Mouse (Mus musculus): ENCODE results near the gene Ptprn2.

Gene Ptprn2

DNA sequence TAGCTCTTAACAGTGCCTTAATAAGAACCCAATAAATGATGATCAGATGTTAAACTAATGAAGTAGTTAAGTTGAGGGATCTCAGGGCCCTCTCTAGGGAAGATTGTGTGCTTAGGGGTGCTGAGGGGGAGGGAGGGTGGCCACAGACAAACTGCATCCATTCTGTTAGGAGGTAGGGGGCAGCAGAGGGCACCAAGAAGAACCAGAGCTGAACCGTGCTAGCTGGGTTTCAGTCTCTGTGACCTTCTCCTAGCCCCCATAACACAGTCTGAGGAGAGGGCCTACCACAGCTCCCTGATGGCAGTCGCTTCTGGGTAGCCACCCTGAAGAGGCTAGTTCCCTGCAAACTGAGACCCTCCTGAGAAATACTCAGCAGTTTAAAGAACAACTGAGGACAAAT, 646.6 kb downstream of the Ptprn2 start:
- in situ Hi-C loops (cut with MboI, MseI): no loop called here

DNA sequence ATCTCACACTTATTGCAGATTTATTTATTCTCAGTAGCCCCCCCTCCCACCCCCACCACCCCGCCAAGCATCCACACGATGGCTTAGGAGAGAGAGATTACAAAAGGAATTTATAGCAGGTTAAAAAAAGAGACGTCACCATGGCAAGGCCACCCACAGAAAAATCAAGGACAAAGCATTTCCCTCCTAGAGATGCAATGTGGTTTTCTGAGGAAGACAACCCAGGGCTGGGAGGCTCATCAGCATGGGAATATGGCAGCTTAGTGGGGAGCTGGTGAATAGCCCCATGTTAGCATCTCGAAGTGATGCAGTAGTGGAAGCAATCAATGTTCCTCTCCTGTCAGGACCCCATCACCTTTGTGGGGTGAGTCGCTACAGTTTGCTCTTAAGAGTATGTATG, 649.7 kb downstream of the Ptprn2 start:
- in situ Hi-C loops (cut with MboI, MseI): no loop called here

- in situ Hi-C loops (cut with MboI, MseI): no loop called here
These were observed 651.0 kb downstream of the Ptprn2 start for GRCm38 (mm10) chr12:117136472-117137010.

DNA sequence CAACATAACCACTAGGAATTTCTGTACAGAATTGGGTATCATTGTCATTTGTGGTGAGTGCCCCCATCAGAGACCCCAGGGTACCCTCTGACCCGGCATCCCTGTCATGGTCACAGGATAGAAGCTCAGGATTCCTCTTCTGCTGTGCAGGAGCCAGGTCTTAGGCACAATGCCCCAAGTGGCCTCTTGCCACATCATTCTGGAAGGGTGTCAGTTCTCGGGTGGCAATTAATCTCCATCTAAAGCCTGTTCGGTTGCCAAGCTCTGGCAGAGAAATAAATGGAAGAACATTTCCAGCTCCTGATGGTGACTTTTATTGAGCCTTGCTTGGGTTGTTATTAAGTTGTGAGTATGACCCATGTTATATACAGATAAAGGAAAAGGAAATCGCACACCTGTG, 655.4 kb downstream of the Ptprn2 start:
- in situ Hi-C loops (cut with MboI, MseI): no loop called here

GRCm38 (mm10) chr12:117141394-117141793, 655.9 kb downstream of the Ptprn2 start:
- in situ Hi-C loops (cut with MboI, MseI): no loop called here

DNA sequence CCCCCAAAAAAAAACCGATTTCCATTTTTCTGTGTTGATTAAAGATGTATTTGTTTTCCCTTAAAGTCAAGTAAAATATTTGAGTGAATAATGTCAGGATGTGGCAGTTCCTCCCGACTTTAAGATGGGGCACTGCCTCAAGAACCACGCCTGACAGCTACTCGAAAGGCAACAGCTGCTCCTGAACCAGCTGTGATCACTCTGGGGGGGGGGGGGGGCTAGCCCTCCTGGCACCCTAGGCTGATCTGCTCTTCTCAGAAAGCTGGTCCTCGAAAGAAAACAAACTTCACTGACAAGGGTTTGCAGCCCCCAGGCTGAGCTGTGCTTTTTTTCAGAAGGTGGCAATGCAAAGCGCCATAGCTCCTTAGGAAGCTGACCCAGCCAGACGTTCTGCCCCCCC, 663.7 kb downstream of the Ptprn2 start:
- in situ Hi-C loops (cut with MboI, MseI): no loop called here

DNA sequence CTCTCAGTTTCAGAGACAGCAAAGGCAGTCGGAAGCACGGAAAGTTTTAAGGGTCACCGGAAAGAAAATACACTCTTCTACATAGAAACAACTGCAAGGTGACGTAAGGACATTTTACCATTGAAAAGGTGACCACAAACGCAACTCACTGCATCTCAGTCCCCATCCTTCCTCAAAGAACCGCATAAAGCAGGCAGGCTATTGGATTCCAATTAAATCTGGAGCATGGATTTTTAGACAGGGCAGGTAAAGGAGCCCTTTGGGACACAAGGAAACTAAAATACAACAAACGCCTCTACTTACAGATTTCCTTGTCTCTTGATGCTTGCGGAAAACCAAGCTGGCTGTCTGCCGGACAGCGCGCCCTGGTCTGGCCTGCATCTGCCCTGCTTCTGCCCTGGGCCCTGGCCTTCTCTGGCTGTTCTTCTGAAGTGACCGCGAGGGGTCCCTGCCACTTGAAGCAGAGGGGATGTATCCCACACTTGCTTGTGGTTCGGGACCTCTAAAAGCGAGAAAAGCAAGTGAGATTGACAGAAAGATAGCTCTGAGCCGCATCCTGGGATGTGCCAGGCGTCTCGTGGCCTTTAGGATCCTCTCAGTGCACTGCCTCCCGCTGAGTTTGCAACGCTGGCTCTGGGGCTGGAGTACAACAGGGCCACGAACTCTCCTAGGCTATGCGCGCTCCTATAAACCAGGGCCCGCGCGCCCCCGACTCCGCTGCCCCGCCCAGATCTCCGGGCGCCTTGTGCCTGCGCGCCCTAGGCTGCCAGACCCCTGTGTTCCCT, 665.3 kb downstream of the Ptprn2 start:
- in situ Hi-C loops (cut with MboI, MseI): no loop called here

DNA sequence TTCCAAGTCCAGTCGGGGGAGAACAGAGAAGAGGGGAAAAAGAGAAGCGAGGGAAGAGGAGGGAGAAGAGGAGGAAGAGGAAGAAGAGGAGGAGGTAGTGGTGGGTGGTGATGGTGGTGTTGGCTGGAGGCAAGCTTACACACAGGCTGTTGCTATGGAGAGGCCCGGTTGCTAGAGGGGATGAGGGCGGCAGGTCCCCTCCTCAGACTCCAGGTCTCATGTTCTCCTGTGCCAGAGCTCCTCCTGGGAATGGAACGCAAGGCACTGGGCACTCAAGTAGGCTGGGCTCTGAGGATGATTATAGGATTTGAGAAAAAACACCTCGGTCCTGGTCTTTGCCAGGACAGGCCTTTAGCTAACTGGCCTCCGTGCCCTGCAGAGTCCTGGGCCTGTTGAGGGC, 666.1 kb downstream of the Ptprn2 start:
- in situ Hi-C loops (cut with MboI, MseI): no loop called here

GRCm38 (mm10) chr12:117152366-117153165, 667.0 kb downstream of the Ptprn2 start:
- in situ Hi-C loops (cut with MboI, MseI): no loop called here

- in situ Hi-C loops (cut with MboI, MseI): no loop called here
These were observed 667.6 kb downstream of the Ptprn2 start for GRCm38 (mm10) chr12:117153166-117153480.

- in situ Hi-C loops (cut with MboI, MseI): no loop called here
These were observed 668.3 kb downstream of the Ptprn2 start for GRCm38 (mm10) chr12:117153671-117154355.

DNA sequence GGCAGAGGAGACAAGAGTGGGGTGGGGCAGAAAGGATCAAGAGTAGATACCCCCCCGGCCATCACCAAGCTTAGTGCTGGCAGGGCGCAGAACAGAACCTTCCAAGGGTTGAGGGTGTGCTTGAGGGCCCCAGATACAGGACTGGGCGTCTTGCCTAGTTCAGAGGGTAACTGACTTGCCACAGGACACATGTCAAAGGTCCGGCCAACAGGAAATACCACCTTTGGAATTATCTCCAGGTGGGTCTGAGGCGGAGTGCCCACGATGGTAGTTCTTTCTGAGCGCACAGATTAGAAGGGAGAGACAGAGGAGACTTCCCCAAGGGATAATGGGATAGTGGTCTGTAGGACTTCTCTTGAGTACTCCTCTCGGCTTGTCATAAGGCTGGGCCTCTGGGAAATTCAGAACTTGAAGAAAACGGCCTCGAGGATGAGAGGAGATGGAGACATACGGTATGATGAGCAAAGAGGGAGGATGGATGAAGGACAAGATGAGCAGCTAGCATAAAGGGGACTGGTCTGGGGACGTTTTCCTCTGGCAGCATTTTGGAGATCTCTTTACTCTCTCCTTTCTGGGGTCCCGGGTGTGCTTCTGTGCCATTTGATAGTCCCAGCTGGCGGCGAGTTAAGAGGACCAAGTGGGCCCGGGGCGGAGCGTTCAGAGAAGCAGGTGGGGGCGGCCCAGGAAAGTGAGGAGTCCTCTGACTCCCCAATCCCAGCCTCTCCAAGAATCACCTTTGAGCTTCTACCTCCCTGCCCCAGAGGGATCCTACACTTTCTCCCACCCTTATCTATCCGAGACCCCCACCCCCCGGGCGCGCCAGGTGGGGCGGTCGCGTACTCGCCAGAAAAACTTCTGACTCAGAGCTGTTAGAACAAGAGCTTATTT, 669.1 kb downstream of the Ptprn2 start:
- in situ Hi-C loops (cut with MboI, MseI): no loop called here

DNA sequence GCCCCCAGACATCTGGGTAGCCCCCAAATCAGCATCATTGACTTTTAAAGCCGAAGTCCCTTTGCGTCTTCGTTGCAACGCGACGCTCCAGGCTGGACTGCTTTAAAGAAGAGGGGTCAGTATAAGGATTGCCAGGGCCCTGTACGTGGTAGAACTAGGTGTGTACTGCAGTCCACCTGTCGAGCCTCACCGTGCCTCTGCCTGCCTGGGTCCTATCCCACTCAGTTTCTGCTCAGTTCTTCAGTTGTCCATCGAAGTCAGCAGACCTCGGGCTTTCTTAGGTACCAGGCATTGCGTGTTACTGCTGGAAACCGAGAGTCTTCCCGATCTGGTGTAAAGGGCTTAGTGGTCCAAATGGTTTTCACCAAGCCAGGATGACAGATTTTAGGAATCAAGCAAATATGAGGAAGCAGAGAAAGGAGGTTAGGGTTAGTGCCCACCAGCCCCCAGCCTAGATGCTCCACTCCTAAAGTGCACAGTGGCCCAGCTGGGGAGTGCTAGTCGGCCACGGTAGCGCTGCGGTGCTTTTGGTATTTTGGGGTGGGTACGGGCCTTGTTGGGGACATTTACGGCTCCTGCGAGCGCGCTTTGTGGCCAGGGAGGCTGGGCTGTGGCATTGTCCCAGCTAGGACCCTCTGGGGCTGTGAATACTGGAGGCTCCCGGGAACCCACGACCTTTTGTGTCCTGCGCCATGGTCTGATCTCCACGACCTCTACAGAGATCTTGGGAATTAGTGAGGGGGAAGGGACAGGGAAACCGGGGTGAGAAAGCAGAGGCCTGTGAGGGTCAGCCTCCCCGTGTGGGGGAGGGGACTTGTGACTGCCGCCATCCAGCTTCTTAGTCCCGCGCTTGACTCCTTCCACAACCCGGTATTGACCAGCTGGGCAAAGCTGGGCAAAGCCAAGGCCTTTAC, 670.0 kb downstream of the Ptprn2 start:
- in situ Hi-C loops (cut with MboI, MseI): no loop called here

DNA sequence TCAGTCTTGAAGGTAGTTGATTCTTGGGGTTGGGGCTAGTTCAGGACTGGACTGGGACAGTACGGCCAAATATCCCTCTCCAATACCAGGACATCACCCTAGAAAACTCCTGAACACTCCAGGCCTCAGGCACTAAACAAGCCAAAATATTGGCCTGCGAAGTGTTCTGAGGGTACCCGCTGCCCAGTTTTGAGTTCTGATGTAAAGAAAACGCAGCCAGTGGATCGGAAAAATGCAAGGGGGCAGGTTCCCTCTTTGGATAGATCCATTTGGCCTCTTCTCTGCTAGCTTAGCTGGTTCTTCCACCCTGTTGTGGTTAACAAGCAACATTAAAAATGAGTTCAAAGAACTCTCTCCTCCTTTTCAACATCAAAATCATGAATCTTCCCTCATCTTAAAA, 670.7 kb downstream of the Ptprn2 start:
- in situ Hi-C loops (cut with MboI, MseI): no loop called here

DNA sequence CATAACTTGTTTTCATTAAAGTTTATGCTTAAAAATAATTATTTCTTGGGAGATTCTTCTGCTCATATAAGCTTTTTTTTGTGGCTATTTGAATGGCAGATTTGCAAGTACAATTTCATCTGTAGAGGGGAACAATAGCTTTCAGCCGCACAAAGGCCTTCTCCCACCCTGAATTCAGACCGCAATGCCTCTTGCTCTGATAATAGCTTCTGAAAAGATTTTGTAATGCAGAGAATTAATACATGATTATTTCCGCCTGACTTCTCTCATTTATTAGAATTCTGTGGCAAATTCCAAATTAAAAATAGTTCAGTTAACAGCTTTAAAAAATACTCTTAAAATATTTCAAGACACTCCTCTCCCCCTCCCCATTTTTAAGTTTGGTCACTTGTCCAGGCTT, 671.3 kb downstream of the Ptprn2 start:
- in situ Hi-C loops (cut with MboI, MseI): no loop called here

DNA sequence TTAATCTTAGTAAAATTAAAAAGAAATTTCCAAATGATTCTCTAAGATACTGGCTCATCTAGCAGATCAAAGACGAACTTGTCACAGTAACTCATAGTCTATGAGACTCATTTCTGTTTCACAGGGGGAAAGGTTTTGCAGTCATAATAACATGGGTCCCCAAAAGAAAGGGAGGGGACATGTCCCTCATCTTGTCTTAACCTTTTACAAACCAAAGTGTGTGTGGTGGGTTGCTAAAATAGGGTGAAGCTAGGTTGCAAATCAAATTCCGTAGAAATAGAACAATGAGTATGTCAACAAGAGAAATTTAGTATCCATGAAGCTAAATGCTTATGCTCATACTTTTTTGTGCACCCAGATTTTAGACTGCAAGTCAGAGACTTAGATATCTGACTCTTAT, 671.7 kb downstream of the Ptprn2 start:
- in situ Hi-C loops (cut with MboI, MseI): no loop called here

GRCm38 (mm10) chr12:117157660-117158386, 672.3 kb downstream of the Ptprn2 start:
- in situ Hi-C loops (cut with MboI, MseI): no loop called here

DNA sequence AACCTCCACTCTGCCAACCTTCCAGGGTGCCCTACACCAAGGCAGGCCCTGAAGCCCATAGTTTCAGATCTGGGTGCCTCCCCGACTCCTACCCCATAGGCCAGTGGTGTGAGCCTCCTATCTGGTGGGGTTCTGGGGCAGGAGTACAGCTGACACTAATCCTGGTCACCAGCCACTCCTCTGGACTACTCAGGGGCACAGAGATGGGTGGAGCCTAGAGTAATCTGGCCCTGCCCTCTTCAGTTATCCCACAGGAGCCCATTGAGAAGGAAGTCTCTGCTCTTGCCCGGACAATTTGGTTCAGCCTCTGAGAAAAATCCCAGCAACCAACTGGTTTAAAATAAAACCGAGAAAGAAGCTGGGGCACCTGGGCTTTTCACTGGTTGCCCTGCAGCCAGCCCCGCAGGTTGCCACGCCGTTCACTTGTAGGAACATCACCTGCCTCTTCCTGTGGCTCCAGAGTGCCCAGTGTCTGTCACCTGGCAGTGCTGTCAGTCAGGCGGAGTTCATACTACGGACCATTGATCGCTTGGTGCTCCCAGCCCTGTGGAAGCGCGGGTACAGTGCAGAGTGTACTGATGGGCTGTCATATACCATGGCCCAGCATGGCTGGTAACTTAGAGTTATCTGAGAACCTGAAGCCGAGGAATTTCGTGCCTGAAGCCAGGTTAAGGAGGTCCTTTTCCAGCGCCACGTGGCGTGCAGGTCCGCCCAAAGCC, 673.6 kb downstream of the Ptprn2 start:
- in situ Hi-C loops (cut with MboI, MseI): no loop called here

DNA sequence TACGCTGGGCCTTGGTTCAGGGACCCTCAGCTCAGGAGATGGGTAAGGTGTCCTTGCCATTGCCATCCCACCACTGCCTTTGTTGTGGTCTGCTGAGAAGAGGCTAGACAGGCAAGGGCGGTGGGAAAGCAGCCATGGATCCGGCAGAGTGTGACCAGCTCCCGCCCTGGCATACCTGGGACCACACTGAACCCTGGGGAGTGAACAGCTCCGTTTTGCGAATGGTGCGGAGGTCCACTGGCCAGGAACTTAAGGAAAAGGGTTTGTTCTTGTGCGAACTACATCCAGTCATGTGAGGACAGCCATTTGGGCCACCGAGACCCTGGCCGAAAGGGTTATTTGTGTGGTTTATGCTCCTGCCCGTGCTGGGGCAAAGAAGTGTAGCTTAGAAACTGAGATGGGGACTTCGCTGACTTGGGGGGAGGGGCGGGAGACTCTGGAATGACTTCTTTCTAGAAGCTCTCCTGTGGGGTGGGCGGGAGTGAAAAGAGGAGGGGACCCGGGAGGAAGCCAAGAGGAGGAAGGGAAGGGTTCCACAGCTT, 674.2 kb downstream of the Ptprn2 start:
- in situ Hi-C loops (cut with MboI, MseI): no loop called here
